Mouse (Mus musculus): ENCODE data around the gene Foxc2.

The Foxc2 gene

GRCm38 (mm10) chr8:121156990-121157491 is 41.1 kb downstream of the Foxc2 start:
- ChIA-PET POLR2A (no interaction called here), CTCF (interaction anchor here in 3 of 4 experiments (0.5 to 1.2 kb wide), 3 partner anchors 17 to 375 kb away, joined by 3 to 5 read pairs (median 3); no protein-coding TSS in a partner anchor)

- ChIA-PET CTCF (interaction anchor here in 1 of 4 experiments (0.6 kb wide), 1 partner anchor 50 kb away, joined by 3 read pairs; no protein-coding TSS in a partner anchor), POLR2A (no interaction called here)
These were observed 42.8 kb downstream of the Foxc2 start for GRCm38 (mm10) chr8:121158812-121159211.

GRCm38 (mm10) chr8:121161437-121161836 is 45.5 kb downstream of the Foxc2 start:
- ChIA-PET CTCF (no interaction called here), POLR2A (interaction anchor here in 1 of 4 experiments (1.3 kb wide), 1 partner anchor 590 kb away, joined by 3 read pairs; no protein-coding TSS in a partner anchor)

GRCm38 (mm10) chr8:121162413-121162812 is 46.4 kb downstream of the Foxc2 start:
- POLR2A ChIA-PET = interaction anchor here in 2 of 4 experiments (0.8 to 1.3 kb wide), 2 partner anchors 14 to 589 kb away, joined by 3 to 17 read pairs; no protein-coding TSS in a partner anchor
- CTCF ChIA-PET = interaction anchor here in 1 of 4 experiments (0.7 to 1.1 kb wide), 2 partner anchors 12 to 482 kb away, joined by 3 read pairs; no protein-coding TSS in a partner anchor

- POLR2A ChIA-PET = no interaction called here
- CTCF ChIA-PET = interaction anchor here in 3 of 4 experiments (0.7 to 1.4 kb wide), 3 partner anchors 11 to 42 kb away, joined by 3 to 5 read pairs (median 3); no protein-coding TSS in a partner anchor
These were observed 47.1 kb downstream of the Foxc2 start for GRCm38 (mm10) chr8:121162906-121163695.

GRCm38 (mm10) chr8:121164017-121164469 is 48.1 kb downstream of the Foxc2 start:
- CTCF ChIA-PET = interaction anchor here in 2 of 4 experiments (0.7 to 1.4 kb wide), 2 partner anchors 10 to 41 kb away, joined by 3 to 5 read pairs; no protein-coding TSS in a partner anchor
- POLR2A ChIA-PET = no interaction called here

- ChIA-PET CTCF (interaction anchor here in 1 of 4 experiments (1.0 kb wide), 1 partner anchor 64 kb away, joined by 3 read pairs; no protein-coding TSS in a partner anchor), POLR2A (no interaction called here)
These were observed 52.1 kb downstream of the Foxc2 start for GRCm38 (mm10) chr8:121168033-121168432.

Data from embryonic stem cell, embryonic (primary cell).